Mouse (Mus musculus) macrophage (primary cell): ENCODE data around the gene Adam10. TPM values are rescaled to one million over a fixed set of nuclear protein-coding genes. Genes with fewer than 3 reads are reported as not detected.

Source experiments
- H3K27ac ChIP-seq: fragments of 350-480 bp; formaldehyde crosslinking; 2 replicates; pipeline ENCODE4 v1.9.0; 2021
- H3K36me3 ChIP-seq: fragments of 350-480 bp; formaldehyde crosslinking; 2 replicates; pipeline ENCODE4 v1.9.0; 2021; ENCODE audit errors: inconsistent target
- H3K4me3 ChIP-seq: fragments of 350-480 bp; formaldehyde crosslinking; 2 replicates; pipeline ENCODE4 v1.9.0; 2021; ENCODE audit errors: inconsistent target
- H3K79me2 ChIP-seq: fragments of 350-480 bp; formaldehyde crosslinking; 2 replicates; pipeline ENCODE4 v1.9.0; 2021; ENCODE audit errors: inconsistent target
- WGBS: methylation state at CpG from one replicate; pipeline ENCODE4 v1.1.7; 2026; ENCODE audit warnings: inconsistent platforms; ENCODE audit not compliant: missing documents; 5-methylcytosine and 5-hydroxymethylcytosine counted together
- polyA plus RNA-seq: library from polyadenylated mRNA; stranded (reverse); fragments of 250-400 nt; gene quantifications from 3 replicates; pipeline ENCODE4 v1.2.4, GENCODE M21; 2018; ENCODE audit warnings: inconsistent platforms

Adam10 gene
- polyA plus RNA-seq, 1 experiment from 2014 or later: 76.3 TPM

DNA sequence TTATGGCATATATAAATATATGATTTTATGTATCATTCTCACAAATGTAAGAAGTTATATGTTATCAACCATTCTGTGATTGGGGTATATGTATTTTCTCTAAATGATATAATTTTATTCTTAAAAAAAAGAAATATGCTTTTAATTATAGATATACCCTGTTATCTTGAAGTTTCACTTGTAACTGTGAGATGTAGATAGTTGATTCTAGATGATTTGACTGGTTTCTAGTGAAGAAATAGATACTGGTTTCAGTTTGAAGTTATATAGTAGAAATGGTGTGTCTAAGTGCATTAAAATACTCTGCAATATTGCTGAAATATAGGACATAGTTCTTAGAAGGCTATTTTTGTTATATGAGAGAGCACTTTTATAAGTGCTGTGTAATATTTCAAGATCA lies 11.8 kb downstream of the Adam10 start:
- Histone ChIP-seq H3K79me2 (peaks cover 100% of the 10 kb centered on the region), H3K4me3 (no peak overlapping the region), H3K27ac (no peak overlapping the region), H3K36me3 (no peaks in the 10 kb centered on the region)

DNA sequence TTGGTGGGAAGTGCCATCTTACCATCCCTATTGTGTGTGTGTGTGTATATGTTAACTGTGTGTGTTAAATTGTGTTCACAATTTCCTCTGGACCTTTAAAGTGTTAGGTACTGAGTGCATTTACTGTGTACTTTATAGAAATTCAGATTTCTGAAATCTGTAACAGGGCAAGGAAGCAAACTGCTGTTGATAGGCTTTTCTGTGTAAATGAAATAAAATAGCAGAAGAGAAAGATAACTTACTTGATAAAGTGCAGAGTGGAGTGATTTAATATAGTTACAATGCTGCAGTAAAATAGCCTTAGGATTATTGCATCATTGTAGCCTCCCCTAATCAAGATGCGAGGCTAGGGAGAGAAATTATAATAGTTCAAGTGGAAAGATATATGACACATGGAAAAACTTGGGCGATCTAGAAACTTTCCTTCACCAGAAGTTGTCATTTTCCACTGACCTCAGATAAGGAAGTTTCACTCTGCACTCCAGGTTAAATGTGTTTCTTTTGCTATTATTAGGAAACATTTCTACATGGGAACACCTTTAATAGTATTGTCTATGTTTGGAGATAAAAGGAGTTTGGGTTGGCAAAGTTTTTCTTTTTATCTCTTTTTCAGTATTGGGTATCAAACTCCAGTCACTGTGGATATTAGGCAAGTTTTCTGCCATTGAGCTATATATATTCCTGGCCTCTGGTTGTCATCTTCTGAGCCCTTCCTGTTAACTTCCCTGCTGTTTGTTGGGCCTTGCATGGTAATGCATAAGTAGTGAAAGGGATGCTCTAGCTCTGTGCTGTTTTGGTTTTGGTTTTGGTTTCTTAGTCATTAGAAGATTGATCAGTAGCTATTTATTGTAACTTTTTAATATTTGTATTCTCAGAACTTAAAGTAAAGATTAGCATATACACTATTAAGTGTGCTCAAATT lies 13.2 kb downstream of the Adam10 start:
- no peaks in the 10 kb centered on the region for H3K36me3 ChIP-seq
- WGBS: 14% methylated on average over 2 of the region's 2 CpGs
- peaks cover 100% of the 10 kb centered on the region for H3K79me2 ChIP-seq
- H3K4me3 ChIP-seq: no peak overlapping the region
- no peak overlapping the region for H3K27ac ChIP-seq

DNA sequence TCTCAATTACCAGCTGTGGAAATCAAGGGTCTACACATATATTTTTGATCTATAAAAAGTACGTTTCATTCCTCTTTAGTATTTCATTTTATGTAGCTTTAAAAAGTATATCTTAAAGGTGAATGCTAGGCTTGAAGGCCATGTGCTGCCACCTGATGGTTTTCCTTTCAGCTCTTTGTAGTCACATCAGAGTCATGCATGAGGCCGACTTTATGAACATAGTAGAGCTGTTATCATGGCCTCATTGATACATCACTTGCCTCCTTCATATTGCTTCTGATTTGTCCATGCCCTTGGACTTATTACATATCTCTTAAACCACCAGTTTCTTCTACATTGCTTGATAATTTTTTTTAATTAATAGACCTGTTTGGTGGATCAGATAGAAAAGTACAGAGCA lies 16.9 kb downstream of the Adam10 start:
- no peak overlapping the region for H3K4me3 ChIP-seq
- WGBS: 63% methylated on average over 2 of the region's 2 CpGs
- no peaks in the 10 kb centered on the region for H3K36me3 ChIP-seq
- no peak overlapping the region for H3K27ac ChIP-seq
- H3K79me2 ChIP-seq: peaks cover 100% of the 10 kb centered on the region

DNA sequence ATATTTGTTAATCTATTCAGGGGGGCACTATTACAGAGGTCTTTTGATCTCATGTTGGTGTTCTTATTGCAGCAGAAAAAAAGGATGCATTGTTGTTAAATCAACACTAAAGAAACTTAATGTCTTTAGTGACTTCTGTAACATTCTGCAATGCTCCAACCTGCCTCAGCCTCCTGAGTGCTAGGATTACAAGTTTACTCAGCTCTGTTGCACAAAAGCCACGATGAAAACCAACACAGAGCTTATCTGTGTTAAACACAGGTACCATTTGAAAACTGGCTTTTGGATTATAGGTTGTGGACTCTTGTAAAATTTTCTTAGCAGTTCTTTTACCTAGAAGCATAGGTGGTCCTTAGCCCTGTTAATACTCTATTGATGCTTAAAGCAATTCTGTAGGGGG lies 19.3 kb downstream of the Adam10 start:
- Histone ChIP-seq H3K36me3 (no peaks in the 10 kb centered on the region), H3K4me3 (no peak overlapping the region), H3K79me2 (peaks cover 100% of the 10 kb centered on the region), H3K27ac (no peak overlapping the region)
- 88% methylated on average over 1 of the region's 1 CpGs for WGBS

DNA sequence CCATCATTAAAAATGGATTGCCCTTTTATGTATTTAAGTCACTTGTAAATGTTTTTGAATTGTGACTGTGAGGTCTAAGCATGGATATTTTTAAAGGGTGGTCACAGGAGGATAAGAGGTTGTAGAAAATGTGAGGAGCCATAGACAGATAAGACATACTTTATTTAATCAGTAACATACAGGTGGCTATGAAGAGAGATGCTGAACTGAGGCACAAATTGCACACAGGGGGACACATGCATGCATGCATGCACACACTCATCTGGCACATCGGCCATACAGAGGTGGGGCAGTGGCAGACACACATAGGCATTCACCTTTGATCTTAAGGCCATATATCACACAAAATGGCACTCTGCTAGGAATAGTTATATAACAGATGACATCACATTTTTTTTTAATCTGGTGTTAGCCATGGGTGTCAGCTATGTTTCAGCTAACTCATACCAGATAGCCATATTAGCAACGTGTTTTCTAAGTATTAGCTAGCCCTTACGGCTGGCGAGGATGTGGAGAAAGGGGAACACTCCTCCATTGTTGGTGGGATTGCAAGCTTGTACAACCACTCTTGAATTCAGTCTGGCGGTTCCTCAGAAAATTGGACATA lies 24.9 kb downstream of the Adam10 start:
- 98% methylated on average over 4 of the region's 5 CpGs for WGBS
- no peak overlapping the region for H3K27ac ChIP-seq
- H3K4me3 ChIP-seq: no peak overlapping the region

DNA sequence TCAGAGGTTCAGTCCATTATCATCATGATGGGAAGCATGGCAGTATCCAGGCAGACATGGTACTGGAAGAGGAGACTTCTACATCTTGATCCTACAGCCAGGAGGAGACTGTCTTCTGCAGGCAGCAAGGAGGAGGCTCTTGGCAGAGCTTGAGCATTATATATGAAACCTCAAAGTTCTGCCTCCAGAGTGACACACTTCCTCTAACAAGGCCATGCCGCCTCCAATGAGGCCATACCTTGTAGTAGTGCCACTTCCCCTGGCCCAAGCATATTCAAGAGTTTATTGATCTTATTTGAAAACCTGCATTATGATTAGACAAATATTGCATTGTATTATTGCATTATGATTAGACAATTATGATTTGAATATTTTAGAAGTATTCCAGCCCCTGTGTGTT lies 27.6 kb downstream of the Adam10 start:
- Histone ChIP-seq H3K4me3 (no peak overlapping the region), H3K27ac (no peak overlapping the region), H3K79me2 (peaks cover 23% of the 10 kb centered on the region), H3K36me3 (peaks cover 4% of the 10 kb centered on the region; the same call in 1 of the 2 replicates)
- WGBS: 60% methylated on average over 1 of the region's 1 CpGs

More for the DNA sequence above, 24.9 kb downstream of the Adam10 start:
- H3K36me3 ChIP-seq: peaks cover 4% of the 10 kb centered on the region; the same call in 1 of the 2 replicates
- peaks cover 51% of the 10 kb centered on the region for H3K79me2 ChIP-seq

DNA sequence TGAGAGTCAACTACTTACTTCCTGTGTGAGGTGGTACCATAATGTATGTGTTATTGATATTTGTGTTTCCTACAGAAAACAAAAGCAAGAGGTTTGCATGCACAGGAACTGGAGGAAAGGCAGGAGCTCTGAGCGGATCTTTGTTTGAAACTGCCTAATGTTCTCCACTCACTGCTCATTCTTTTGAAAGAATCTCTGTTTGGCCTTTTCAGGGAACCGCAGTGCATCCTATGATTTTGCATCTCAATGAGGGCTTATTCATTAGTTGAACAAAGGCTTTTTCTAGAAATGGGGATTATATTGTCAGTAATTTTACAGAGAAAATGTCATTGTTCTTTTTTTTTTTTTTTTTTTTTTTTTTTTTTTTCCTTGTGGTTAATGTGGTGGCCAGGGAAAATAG lies 50.7 kb downstream of the Adam10 start:
- no peak overlapping the region for H3K27ac ChIP-seq
- WGBS: 95% methylated on average over 2 of the region's 2 CpGs
- H3K36me3 ChIP-seq: no peaks in the 10 kb centered on the region
- no peak overlapping the region for H3K4me3 ChIP-seq
- H3K79me2 ChIP-seq: peaks cover 40% of the 10 kb centered on the region

DNA sequence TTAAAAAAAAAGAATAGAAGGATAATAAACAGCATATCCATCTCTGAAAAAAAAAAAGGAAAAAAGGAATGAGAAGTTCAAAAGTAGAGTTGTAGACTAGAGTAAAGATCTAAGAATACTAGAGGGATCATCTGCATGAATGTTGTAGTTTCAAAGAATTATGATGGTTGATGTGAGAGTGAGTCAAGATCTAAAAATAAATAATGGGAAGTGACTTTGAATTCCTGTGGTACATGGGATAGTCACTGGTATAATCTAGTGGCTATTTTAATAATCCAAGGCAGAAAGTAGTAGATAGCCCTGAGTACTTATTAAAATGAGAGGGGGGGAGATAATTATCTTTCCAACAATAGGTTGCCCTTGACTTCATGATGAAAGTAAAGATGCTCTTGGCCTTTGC lies 52.3 kb downstream of the Adam10 start:
- peak overlapping the region; percentile 71 for H3K27ac ChIP-seq
- H3K4me3 ChIP-seq: no peak overlapping the region
- peaks cover 44% of the 10 kb centered on the region for H3K79me2 ChIP-seq
- no peaks in the 10 kb centered on the region for H3K36me3 ChIP-seq

DNA sequence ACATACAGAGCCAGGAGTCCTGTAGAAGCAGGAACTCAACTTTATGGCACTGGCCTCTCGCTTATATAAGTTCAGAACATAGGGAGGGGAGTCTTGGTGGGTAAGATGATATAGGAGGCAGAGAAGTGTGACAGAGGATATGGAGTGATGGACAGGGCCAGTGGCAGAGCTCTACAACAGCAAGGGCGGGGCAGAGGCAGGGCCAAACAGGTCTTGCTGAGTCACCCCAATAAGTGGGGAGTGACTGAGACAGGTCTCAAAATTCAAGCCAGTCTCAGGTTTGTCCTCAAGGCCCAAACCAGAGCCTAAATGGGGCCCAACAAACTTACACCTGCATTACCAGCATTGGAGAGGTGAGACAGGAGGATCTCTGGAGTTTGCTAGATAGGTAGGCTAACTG lies 54.4 kb downstream of the Adam10 start:
- WGBS: 82% methylated on average over 2 of the region's 2 CpGs
- no peak overlapping the region for H3K27ac ChIP-seq
- H3K36me3 ChIP-seq: no peaks in the 10 kb centered on the region
- H3K79me2 ChIP-seq: peaks cover 53% of the 10 kb centered on the region
- no peak overlapping the region for H3K4me3 ChIP-seq

DNA sequence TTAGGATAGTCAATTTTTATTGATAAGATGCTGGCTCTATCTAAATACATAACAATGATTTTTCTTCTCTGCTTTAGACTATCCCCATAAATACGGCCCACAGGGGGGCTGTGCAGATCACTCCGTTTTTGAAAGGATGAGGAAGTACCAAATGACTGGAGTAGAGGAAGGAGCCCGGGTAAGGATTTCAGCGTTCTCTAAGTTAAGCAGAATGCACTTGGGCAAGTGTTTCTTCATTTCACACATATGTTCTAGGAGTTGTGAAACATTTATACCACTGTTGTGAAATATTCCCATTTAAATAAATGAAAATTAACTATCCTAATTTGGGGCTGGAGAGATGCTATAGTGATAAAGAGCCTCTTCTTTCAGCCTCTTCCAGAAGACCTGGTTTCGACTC lies 61.2 kb downstream of the Adam10 start:
- WGBS: 32% methylated on average over 5 of the region's 5 CpGs
- H3K4me3 ChIP-seq: no peak overlapping the region
- H3K36me3 ChIP-seq: no peaks in the 10 kb centered on the region
- H3K27ac ChIP-seq: no peak overlapping the region
- H3K79me2 ChIP-seq: peaks cover 19% of the 10 kb centered on the region; the same call in 1 of the 2 replicates

DNA sequence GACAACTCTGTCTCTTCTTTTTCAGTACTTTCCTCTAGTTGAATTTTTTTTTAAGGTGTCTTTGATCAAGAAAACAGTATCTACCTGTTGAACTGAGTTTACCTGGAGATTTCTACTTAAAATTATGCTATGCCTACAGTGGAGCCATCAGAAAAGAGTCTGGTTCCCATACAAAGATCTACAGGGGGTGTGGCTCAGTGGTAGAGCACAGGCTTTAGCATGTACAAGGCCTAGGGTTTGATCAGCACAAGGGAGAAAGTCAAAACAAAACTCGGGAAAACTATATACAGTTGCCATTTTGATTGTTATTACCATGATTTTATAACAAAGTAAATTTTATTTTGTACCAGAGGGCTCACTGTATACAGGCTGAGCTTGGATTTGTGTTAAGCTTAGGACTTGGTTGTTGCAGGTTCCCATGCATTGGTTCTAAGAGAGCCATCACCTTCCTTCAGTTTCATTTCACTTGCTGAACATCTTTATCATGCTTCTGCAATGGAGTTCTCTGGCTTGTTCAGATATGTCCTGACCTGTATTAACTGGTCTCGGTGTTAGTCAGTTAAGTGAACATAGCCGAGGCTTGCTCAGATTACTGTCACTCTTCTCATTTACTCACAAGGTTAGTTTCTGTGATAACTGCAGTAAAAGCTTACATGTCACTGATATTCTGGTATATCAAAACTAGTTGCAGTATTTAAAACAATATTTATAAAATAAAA lies 72.9 kb downstream of the Adam10 start:
- no peak overlapping the region for H3K27ac ChIP-seq
- 97% methylated on average over 2 of the region's 3 CpGs for WGBS
- H3K36me3 ChIP-seq: peaks cover 11% of the 10 kb centered on the region
- no peaks in the 10 kb centered on the region for H3K79me2 ChIP-seq
- no peak overlapping the region for H3K4me3 ChIP-seq

DNA sequence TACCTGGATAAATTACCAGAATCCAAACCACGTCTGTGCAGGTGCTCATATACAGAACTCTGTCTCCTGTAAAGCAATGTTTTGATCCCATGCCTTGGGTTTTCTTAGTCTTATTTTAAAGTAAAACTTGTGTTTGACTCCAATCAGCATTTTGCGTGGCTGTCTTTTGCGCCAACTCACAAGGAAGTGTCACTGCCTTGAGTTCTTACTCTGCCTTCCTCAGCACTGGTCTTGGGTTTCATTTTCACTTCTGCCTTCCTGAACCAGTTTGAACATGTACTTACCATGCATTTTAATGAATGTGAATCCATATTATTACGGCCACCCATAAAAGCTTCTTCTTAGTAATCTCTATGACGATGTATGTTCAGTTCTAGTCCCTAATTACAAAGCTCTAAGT lies 82.2 kb downstream of the Adam10 start:
- WGBS: 2% methylated on average over 5 of the region's 5 CpGs
- Histone ChIP-seq H3K36me3 (peaks cover 7% of the 10 kb centered on the region; the same call in 1 of the 2 replicates), H3K27ac (peak overlapping the region; percentile 76)

DNA sequence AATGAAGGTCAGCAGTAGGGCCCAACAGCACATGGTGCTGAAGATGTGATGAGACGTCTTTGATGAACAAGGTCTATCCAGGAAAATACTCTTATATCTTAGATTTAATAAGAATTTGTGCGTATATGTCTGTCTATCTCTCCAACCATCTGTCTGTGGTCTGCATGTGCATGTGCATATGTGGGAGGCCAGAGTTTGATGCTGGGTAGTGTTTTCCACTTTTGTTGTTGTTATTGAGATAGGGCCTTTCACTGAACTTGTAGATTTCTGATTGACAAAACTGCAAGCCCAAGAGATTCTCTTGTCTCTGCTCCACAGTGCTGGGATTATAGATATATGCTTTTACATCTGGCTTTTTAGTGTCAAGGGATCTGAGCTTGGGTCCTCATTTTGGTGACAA lies 96.7 kb downstream of the Adam10 start:
- Histone ChIP-seq H3K4me3 (no peak overlapping the region), H3K27ac (no peak overlapping the region), H3K79me2 (no peaks in the 10 kb centered on the region), H3K36me3 (peaks cover 31% of the 10 kb centered on the region; the same call in 1 of the 2 replicates)
- WGBS: 93% methylated on average over 2 of the region's 2 CpGs

More for the DNA sequence above, 82.2 kb downstream of the Adam10 start:
- Histone ChIP-seq H3K4me3 (peak overlapping the region; percentile 4; the same call in 1 of the 2 replicates), H3K79me2 (no peaks in the 10 kb centered on the region)

DNA sequence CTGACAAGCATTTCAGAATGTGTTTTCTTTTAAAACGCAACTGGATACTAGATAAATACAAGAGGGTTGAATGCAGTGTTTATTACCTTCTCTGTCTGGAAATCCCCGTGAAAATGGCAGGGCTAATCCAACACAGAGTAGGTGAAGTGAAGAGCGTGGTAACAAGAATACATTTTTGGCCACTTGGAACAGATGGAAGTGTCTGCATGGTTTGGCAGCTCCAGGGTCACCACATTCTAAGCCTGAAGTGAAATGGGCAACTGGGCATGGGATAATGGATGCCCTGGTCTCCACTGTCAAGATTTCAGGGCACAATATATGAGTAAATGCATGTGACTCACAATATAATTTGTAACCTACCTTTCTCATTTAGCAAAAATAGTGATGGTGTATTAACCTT lies 103.4 kb downstream of the Adam10 start:
- H3K79me2 ChIP-seq: no peaks in the 10 kb centered on the region
- WGBS: 98% methylated on average over 3 of the region's 3 CpGs
- H3K4me3 ChIP-seq: no peak overlapping the region
- H3K36me3 ChIP-seq: peaks cover 26% of the 10 kb centered on the region; the same call in 1 of the 2 replicates
- H3K27ac ChIP-seq: no peak overlapping the region

DNA sequence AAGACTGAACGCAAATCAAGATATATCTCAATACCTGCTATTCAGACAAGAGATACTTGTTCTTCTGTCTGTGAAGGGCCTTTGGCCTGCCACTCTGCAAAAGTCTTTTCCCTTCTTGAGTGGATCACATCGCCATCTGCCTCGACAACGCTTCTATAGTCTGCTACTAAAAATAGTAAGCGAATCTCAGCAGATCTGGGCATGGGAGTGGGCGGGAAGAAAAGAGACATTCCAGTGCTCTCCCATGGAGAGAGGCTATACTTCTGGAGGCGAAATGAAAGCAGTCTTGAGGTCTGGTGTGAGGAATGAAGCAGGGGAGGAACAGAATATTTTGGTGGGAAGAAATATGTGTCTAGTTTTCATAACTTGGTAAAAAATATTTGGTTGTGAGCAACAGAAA lies 109.9 kb downstream of the Adam10 start:
- no peak overlapping the region for H3K4me3 ChIP-seq
- 88% methylated on average over 7 of the region's 7 CpGs for WGBS
- H3K79me2 ChIP-seq: no peaks in the 10 kb centered on the region
- H3K27ac ChIP-seq: no peak overlapping the region
- H3K36me3 ChIP-seq: no peaks in the 10 kb centered on the region
